Mouse (Mus musculus) megakaryocyte, embryonic 14.5 days (primary cell): Measurements from ENCODE around the gene Adgrb3.

Experiments used
- FLI1 ChIP-seq: IDR thresholded peaks from 2 replicates; pipeline ENCODE4 v1.6.1; 2012; ENCODE audit warnings: low read length, inconsistent platforms, mixed read lengths
- GATA1 ChIP-seq: IDR thresholded peaks from 3 replicates; pipeline ENCODE4 v1.6.1; 2012; ENCODE audit warnings: mixed read lengths, low read length, inconsistent platforms, borderline replicate concordance

DNA sequence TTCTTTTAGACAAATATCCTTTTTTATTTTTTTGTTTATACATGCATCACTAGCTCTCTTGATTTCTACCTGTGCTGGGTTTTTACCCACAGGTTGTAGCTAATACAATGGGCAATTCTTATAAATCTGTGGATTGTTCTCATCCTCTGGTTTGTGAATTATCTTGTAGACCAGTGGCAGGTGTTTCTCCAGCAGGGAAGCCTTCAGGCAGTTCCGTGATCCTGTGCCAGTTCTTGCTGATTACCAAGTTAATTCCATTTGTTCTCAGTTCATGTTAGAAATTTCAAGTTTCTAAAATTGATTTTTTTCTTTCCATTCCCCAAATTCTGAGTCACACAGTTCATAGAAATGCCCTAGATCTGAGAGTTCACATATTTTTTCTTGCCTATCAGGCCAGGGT lies 338.0 kb downstream of the Adgrb3 start:
- TF ChIP-seq GATA1 (no peak), FLI1 (no peak)
